Comparison of ENCODE assay signal across 9 mouse cellular contexts in genomic region chr11:120492878-120493203, GRCm38 (mm10). TPM values are rescaled to one million over a fixed set of nuclear protein-coding genes. Genes with fewer than 3 reads are reported as not detected.
DNase-seq lines count a peak whose midpoint lies in the region; ATAC-seq and TF ChIP-seq lines count a peak whose summit lies in the region.
"Had no signal": no experiment of that assay in that cellular context is flagged by ENCODE, and none has a peak within 500 bp of the region (broad histone marks: within the 10 kb centered on the region; RNA-seq: fewer than 3 reads in every experiment).

No protein-coding gene starts in this region.

- no peak overlapping the region for H3K9ac ChIP-seq in heart, postnatal 0 days (replicated peaks; ENCODE audit: low read depth, low read length)
- peak overlapping the region; percentile 74 for H3K9ac ChIP-seq in intestine, embryonic 14.5 days (ENCODE audit: low read length)
- peak overlapping the region; percentile 86 for H3K9ac ChIP-seq in midbrain, embryonic 13.5 days (replicated peaks)

- H3K4me2 ChIP-seq in heart, postnatal 0 days (ENCODE audit: low read depth, low read length), result peak overlapping the region; percentile 97
- H3K4me2 ChIP-seq in intestine, embryonic 14.5 days (ENCODE audit: low read length), result peak overlapping the region; percentile 91
- H3K4me2 ChIP-seq in midbrain, embryonic 13.5 days (replicated peaks), result peak overlapping the region; percentile 98

- H3K4me3 ChIP-seq in heart, postnatal 0 days (ENCODE audit: low read depth, low read length), result peak overlapping the region; percentile 95
- peak overlapping the region; percentile 48; the same call in 1 of the 2 replicates for H3K4me3 ChIP-seq in cortical plate, adult 2 months (ENCODE audit: insufficient read depth, low read length)
- peak overlapping the region; percentile 95 for H3K4me3 ChIP-seq in intestine, embryonic 14.5 days (ENCODE audit: low read depth, low read length)
- peak overlapping the region; percentile 97 for H3K4me3 ChIP-seq in midbrain, embryonic 13.5 days (replicated peaks)

- peaks cover 49% of the 10 kb centered on the region for H3K36me3 ChIP-seq in heart, postnatal 0 days (replicated peaks; ENCODE audit: control insufficient read depth, insufficient read depth, low read length)
- H3K36me3 ChIP-seq in intestine, embryonic 14.5 days (ENCODE audit: control insufficient read depth, insufficient read depth, low read length), result peaks cover 44% of the 10 kb centered on the region
- peaks cover 49% of the 10 kb centered on the region for H3K36me3 ChIP-seq in midbrain, embryonic 13.5 days

- TF ChIP-seq POLR2A in cortical plate, adult 2 months (IDR thresholded peaks at IDR 0.05; ENCODE audit: extremely low read depth, insufficient read depth, low read length), result no peak

- intact Hi-C loops in heart, postnatal 25 days (cut with DNase I), result no loop called here
- intact Hi-C loops in left cerebral cortex, postnatal 36 days (cut with DNase I), result no loop called here

- H3K4me1 ChIP-seq in heart, postnatal 0 days (ENCODE audit: control insufficient read depth, insufficient read depth), result peaks cover 19% of the 10 kb centered on the region
- peaks cover 3% of the 10 kb centered on the region for H3K4me1 ChIP-seq in cortical plate, adult 2 months (ENCODE audit: control insufficient read depth, insufficient read depth, low read length)
- peaks cover 19% of the 10 kb centered on the region for H3K4me1 ChIP-seq in intestine, embryonic 14.5 days (replicated peaks; ENCODE audit: control insufficient read depth, insufficient read depth, low read length)
- H3K4me1 ChIP-seq in midbrain, embryonic 13.5 days (replicated peaks), result peaks cover 39% of the 10 kb centered on the region

- WGBS in heart, postnatal 0 days, result 24% methylated on average over 3 of the region's 3 CpGs
- WGBS in intestine, embryonic 14.5 days, result 25% methylated on average over 3 of the region's 3 CpGs
- WGBS in midbrain, embryonic 13.5 days, result 25% methylated on average over 3 of the region's 3 CpGs

- H3K27me3 ChIP-seq in heart, postnatal 0 days (ENCODE audit: control insufficient read depth, insufficient read depth, low read length), result no peaks in the 10 kb centered on the region
- no peaks in the 10 kb centered on the region for H3K27me3 ChIP-seq in intestine, embryonic 14.5 days (replicated peaks; ENCODE audit: control insufficient read depth, insufficient read depth, low read length)
- no peaks in the 10 kb centered on the region for H3K27me3 ChIP-seq in midbrain, embryonic 13.5 days

- TF ChIP-seq CTCF in heart, postnatal 0 days (IDR thresholded peaks at IDR 0.05; ENCODE audit: low read depth), result no peak
- TF ChIP-seq CTCF in cortical plate, adult 2 months (IDR thresholded peaks at IDR 0.05; ENCODE audit: extremely low read depth, insufficient read depth, low read length), result no peak

- H3K9me3 ChIP-seq in heart, postnatal 0 days (replicated peaks; ENCODE audit: control insufficient read depth, low read length), result no peaks in the 10 kb centered on the region
- no peaks in the 10 kb centered on the region for H3K9me3 ChIP-seq in intestine, embryonic 14.5 days (ENCODE audit: control insufficient read depth, low read length)
- H3K9me3 ChIP-seq in midbrain, embryonic 13.5 days, result no peaks in the 10 kb centered on the region

- ATAC-seq in heart, postnatal 0 days (ENCODE audit: insufficient read depth, low read depth), result no peak
- no peak for ATAC-seq in intestine, embryonic 14.5 days (replicated peaks; ENCODE audit: low FRiP score, low TSS enrichment, low read depth)
- no peak for ATAC-seq in midbrain, embryonic 13.5 days

- H3K27ac ChIP-seq in heart, postnatal 0 days (ENCODE audit: low read depth), result peak overlapping the region; percentile 81
- no peak overlapping the region for H3K27ac ChIP-seq in cortical plate, adult 2 months (ENCODE audit: insufficient read depth, low read length)
- peak overlapping the region; percentile 74 for H3K27ac ChIP-seq in intestine, embryonic 14.5 days (ENCODE audit: low read depth)
- peak overlapping the region; percentile 77 for H3K27ac ChIP-seq in midbrain, embryonic 13.5 days

- DNase-seq in heart, postnatal 0 days (ENCODE audit: low spot score), result no peak
- DNase-seq in heart, postnatal 25 days (ENCODE audit: low spot score), result no peak
- no peak for DNase-seq in intestine, embryonic 14.5 days (ENCODE audit: low spot score)
- DNase-seq in layer of hippocampus, adult 9-10 months (ENCODE audit: low spot score), result no peak
- no peak for DNase-seq in left cerebral cortex, postnatal 36 days (ENCODE audit: low spot score in 2 of 2)
- DNase-seq in embryo, embryonic 11 days, result no peak
- DNase-seq: cerebellum, postnatal 36 days had no signal

- TF ChIP-seq EP300 in heart, postnatal 0 days (IDR thresholded peaks at IDR 0.05; ENCODE audit: low read depth), result no peak

RNA-seq across cellular contexts. Expression of gene Slc25a10, which starts 1.2 kb away (rescaled TPM):
- 66.8 and 74.3 TPM in 2 replicates for total RNA-seq in heart, postnatal 0 days (2014; rRNA removed; ENCODE audit: low replicate concordance)
- polyA plus RNA-seq in heart, postnatal 0 days (2015; fragmentation: Nextera tagmentation; extraction: Ambion mirVana), result 30.3 and 33.8 TPM in 2 replicates
- total RNA-seq in heart, postnatal 25 days (2021), result 10 to 100 TPM; 13.1 to 14.8 TPM
- polyA plus RNA-seq in cortical plate, adult 2 months (2012; rRNA removed), result 29.0 and 30.0 TPM in 2 replicates
- polyA plus RNA-seq in intestine, embryonic 14.5 days (2014; fragmentation: Nextera tagmentation; extraction: Ambion mirVana), result 74.6 and 83.1 TPM in 2 replicates
- 28.2 and 29.2 TPM in 2 replicates for polyA plus RNA-seq in midbrain, embryonic 13.5 days (2015; fragmentation: Nextera tagmentation; extraction: Ambion mirVana)
- total RNA-seq in left cerebral cortex, postnatal 36 days (2021), result 10 to 100 TPM; 18.2 to 21.9 TPM

RNA-seq across cellular contexts. Expression of gene Mrpl12, which starts 8.4 kb away (rescaled TPM):
- 119 and 161 TPM in 2 replicates for total RNA-seq in heart, postnatal 0 days (2014; rRNA removed; ENCODE audit: low replicate concordance)
- polyA plus RNA-seq in heart, postnatal 0 days (2015; fragmentation: Nextera tagmentation; extraction: Ambion mirVana), result 308 and 315 TPM in 2 replicates
- total RNA-seq in heart, postnatal 25 days (2021), result 100 to 1,000 TPM; 253 to 263 TPM
- 96.3 and 96.6 TPM in 2 replicates for polyA plus RNA-seq in cortical plate, adult 2 months (2012; rRNA removed)
- 218 and 226 TPM in 2 replicates for polyA plus RNA-seq in intestine, embryonic 14.5 days (2014; fragmentation: Nextera tagmentation; extraction: Ambion mirVana)
- polyA plus RNA-seq in midbrain, embryonic 13.5 days (2015; fragmentation: Nextera tagmentation; extraction: Ambion mirVana), result 111 and 113 TPM in 2 replicates
- 10 to 100 TPM; 75.6 to 78.5 TPM for total RNA-seq in left cerebral cortex, postnatal 36 days (2021)

RNA-seq across cellular contexts. Expression of gene Arl16, which starts 25.4 kb away (rescaled TPM):
- 35.4 and 48.3 TPM in 2 replicates for total RNA-seq in heart, postnatal 0 days (2014; rRNA removed; ENCODE audit: low replicate concordance)
- 25.1 and 28.2 TPM in 2 replicates for polyA plus RNA-seq in heart, postnatal 0 days (2015; fragmentation: Nextera tagmentation; extraction: Ambion mirVana)
- total RNA-seq in heart, postnatal 25 days (2021), result 10 to 100 TPM; 10.5 to 10.6 TPM
- polyA plus RNA-seq in cortical plate, adult 2 months (2012; rRNA removed), result 46.0 and 46.2 TPM in 2 replicates
- polyA plus RNA-seq in intestine, embryonic 14.5 days (2014; fragmentation: Nextera tagmentation; extraction: Ambion mirVana), result 46.0 and 46.8 TPM in 2 replicates
- polyA plus RNA-seq in midbrain, embryonic 13.5 days (2015; fragmentation: Nextera tagmentation; extraction: Ambion mirVana), result 64.7 and 67.8 TPM in 2 replicates
- 10 to 100 TPM; 49.3 to 55.0 TPM for total RNA-seq in left cerebral cortex, postnatal 36 days (2021)

RNA-seq across cellular contexts. Expression of gene Ccdc137, which starts 34.9 kb away (rescaled TPM):
- total RNA-seq in heart, postnatal 0 days (2014; rRNA removed; ENCODE audit: low replicate concordance), result 4.7 and 5.7 TPM in 2 replicates
- 11.2 and 12.6 TPM in 2 replicates for polyA plus RNA-seq in heart, postnatal 0 days (2015; fragmentation: Nextera tagmentation; extraction: Ambion mirVana)
- total RNA-seq in heart, postnatal 25 days (2021), result 1 to 10 TPM; 7.9 to 8.9 TPM
- 27.6 and 28.5 TPM in 2 replicates for polyA plus RNA-seq in cortical plate, adult 2 months (2012; rRNA removed)
- 30.5 and 31.2 TPM in 2 replicates for polyA plus RNA-seq in intestine, embryonic 14.5 days (2014; fragmentation: Nextera tagmentation; extraction: Ambion mirVana)
- polyA plus RNA-seq in midbrain, embryonic 13.5 days (2015; fragmentation: Nextera tagmentation; extraction: Ambion mirVana), result 26.1 and 28.7 TPM in 2 replicates
- total RNA-seq in left cerebral cortex, postnatal 36 days (2021), result 10 to 100 TPM; 19.9 to 29.4 TPM

RNA-seq across cellular contexts. Expression of gene Oxld1, which starts 35.0 kb away (rescaled TPM):
- 69.2 and 85.3 TPM in 2 replicates for total RNA-seq in heart, postnatal 0 days (2014; rRNA removed; ENCODE audit: low replicate concordance)
- 40.1 and 45.3 TPM in 2 replicates for polyA plus RNA-seq in heart, postnatal 0 days (2015; fragmentation: Nextera tagmentation; extraction: Ambion mirVana)
- 10 to 100 TPM; 53.7 to 56.4 TPM for total RNA-seq in heart, postnatal 25 days (2021)
- 15.0 and 17.4 TPM in 2 replicates for polyA plus RNA-seq in cortical plate, adult 2 months (2012; rRNA removed)
- polyA plus RNA-seq in intestine, embryonic 14.5 days (2014; fragmentation: Nextera tagmentation; extraction: Ambion mirVana), result 16.5 and 17.5 TPM in 2 replicates
- 10.6 and 12.5 TPM in 2 replicates for polyA plus RNA-seq in midbrain, embryonic 13.5 days (2015; fragmentation: Nextera tagmentation; extraction: Ambion mirVana)
- 10 to 100 TPM; 14.3 to 20.6 TPM for total RNA-seq in left cerebral cortex, postnatal 36 days (2021)
